Mouse (Mus musculus) stomach, embryonic 15.5 days (tissue): ENCODE measurements at regions not wholly inside any gene's neighbourhood (a gene's known extent, or its start where the extent isn't known, plus 50 kb on each side); places are given as distances from the start of the nearest gene placed in this dataset.

Experiments used
- ATAC-seq: fragments of 200-750 bp; cut with Nextera tagmentation; 2 replicates; pipeline ENCODE4 v1.8.0; 2017; ENCODE audit warnings: low read depth, moderate number of reproducible peaks, moderate TSS enrichment; ENCODE audit not compliant: insufficient read depth, low FRiP score
- H3K27ac ChIP-seq: fragments of 300-500 bp; sonication (generic); 2 replicates; pipeline ENCODE4 v1.5.1; 2015; ENCODE audit warnings: mild to moderate bottlenecking, inconsistent platforms
- H3K27me3 ChIP-seq: fragments of 300-500 bp; sonication (generic); replicated peaks from 2 replicates; pipeline ENCODE4 v1.6.1; 2015; ENCODE audit warnings: inconsistent platforms
- H3K36me3 ChIP-seq: fragments of 300-500 bp; sonication (generic); 2 replicates; pipeline ENCODE4 v1.6.1; 2015; ENCODE audit warnings: inconsistent platforms
- H3K4me1 ChIP-seq: fragments of 300-500 bp; sonication (generic); 2 replicates; pipeline ENCODE4 v1.6.1; 2015; ENCODE audit warnings: inconsistent platforms
- H3K4me2 ChIP-seq: fragments of 300-500 bp; sonication (generic); 2 replicates; pipeline ENCODE4 v1.6.1; 2015; ENCODE audit warnings: mild to moderate bottlenecking, inconsistent platforms
- H3K4me3 ChIP-seq: fragments of 300-500 bp; sonication (generic); replicated peaks from 2 replicates; pipeline ENCODE4 v1.5.1; 2015; ENCODE audit warnings: inconsistent platforms
- H3K9ac ChIP-seq: fragments of 300-500 bp; sonication (generic); 2 replicates; pipeline ENCODE4 v1.6.1; 2015; ENCODE audit warnings: inconsistent platforms
- H3K9me3 ChIP-seq: fragments of 300-500 bp; sonication (generic); 2 replicates; pipeline ENCODE4 v1.6.1; 2016; ENCODE audit warnings: inconsistent platforms
- WGBS: fragments of 180-500 bp; shearing (Covaris S2); methylation state at CpG from one replicate; pipeline ENCODE4 v1.1.7; 2015; 5-methylcytosine and 5-hydroxymethylcytosine counted together

- no peak overlapping the region for H3K4me2 ChIP-seq
- no peak overlapping the region for H3K4me3 ChIP-seq
Measured at GRCm38 (mm10) chr14:120721593-120722461, 189.2 kb upstream of the Ipo5 start.

DNA sequence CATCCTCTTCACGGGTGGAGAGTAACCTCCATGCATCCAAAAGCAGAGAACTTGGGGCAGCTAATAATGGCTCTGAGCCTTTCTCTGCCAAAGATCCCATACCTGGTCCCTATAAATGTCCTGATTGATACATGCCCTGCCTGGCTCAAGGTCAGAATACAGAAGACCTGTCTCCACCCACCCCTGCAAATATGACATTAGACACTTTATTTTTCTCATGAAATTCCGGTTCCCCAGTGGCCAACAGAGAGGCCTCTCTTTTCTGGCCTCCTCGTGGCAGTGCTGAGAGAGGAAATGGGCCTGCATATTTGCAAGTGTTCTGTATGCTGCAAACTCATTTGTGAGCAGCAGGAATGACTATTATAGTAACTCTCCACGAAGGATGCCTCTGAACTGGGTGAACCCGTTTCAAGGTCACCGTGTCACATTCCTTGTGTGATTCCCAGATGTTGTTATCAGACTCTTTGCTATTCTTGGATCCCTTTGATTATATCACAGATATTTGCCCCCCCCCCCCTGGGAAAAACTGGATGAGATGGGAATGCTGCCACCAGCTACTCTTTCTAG, 188.4 kb upstream of the Ipo5 start:
- H3K27me3 ChIP-seq, result no peaks in the 10 kb centered on the region
- ATAC-seq, result no peak
- H3K9me3 ChIP-seq, result no peaks in the 10 kb centered on the region
- H3K4me1 ChIP-seq, result no peaks in the 10 kb centered on the region
- WGBS, result 50% methylated on average over 6 of the region's 6 CpGs
- H3K36me3 ChIP-seq, result no peaks in the 10 kb centered on the region
- H3K4me3 ChIP-seq, result no peak overlapping the region
- H3K4me2 ChIP-seq, result no peak overlapping the region
- H3K27ac ChIP-seq, result no peak overlapping the region
- no peak overlapping the region for H3K9ac ChIP-seq

More at GRCm38 (mm10) chr14:120721593-120722461, 189.2 kb upstream of the Ipo5 start:
- ATAC-seq, result no peak
- Histone ChIP-seq H3K27me3 (no peaks in the 10 kb centered on the region), H3K9me3 (no peaks in the 10 kb centered on the region), H3K27ac (no peak overlapping the region), H3K36me3 (no peaks in the 10 kb centered on the region), H3K4me1 (no peaks in the 10 kb centered on the region), H3K9ac (no peak overlapping the region)
- 70% methylated on average over 6 of the region's 6 CpGs for WGBS

DNA sequence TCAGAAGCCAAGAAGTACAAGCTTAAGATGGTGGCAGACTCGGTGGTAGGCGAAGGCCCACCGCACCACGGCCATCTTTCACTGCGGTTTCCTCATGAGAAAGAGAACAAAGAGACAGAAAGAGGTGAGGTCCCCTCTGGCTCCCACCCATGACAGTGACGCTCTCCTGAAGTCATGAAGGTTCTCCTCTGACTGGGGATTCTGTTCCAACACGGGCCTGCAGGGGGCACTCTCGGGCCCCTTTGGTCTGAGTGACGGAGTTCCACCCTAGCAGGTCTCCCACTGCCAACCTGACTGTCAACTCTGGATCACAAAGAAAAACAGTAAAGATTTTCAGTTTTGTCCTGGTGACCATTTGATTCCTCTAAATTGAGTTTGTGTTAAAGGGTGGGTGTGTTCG, 182.9 kb upstream of the Ipo5 start:
- 0 out of 2 replicates have a peak, but pooled peaks cover 6% of the 10 kb centered on the region for H3K4me1 ChIP-seq
- H3K27me3 ChIP-seq, result no peaks in the 10 kb centered on the region
- H3K9me3 ChIP-seq, result no peaks in the 10 kb centered on the region
- no peak for ATAC-seq
- no peak overlapping the region for H3K4me2 ChIP-seq
- 87% methylated on average over 10 of the region's 10 CpGs for WGBS
- no peaks in the 10 kb centered on the region for H3K36me3 ChIP-seq
- H3K4me3 ChIP-seq, result no peak overlapping the region
- H3K27ac ChIP-seq, result no peak overlapping the region
- no peak overlapping the region for H3K9ac ChIP-seq

GRCm38 (mm10) chr14:120730226-120730625, 180.8 kb upstream of the Ipo5 start:
- Histone ChIP-seq H3K27ac (no peak overlapping the region), H3K4me3 (no peak overlapping the region), H3K9me3 (no peaks in the 10 kb centered on the region), H3K27me3 (no peaks in the 10 kb centered on the region), H3K4me2 (no peak overlapping the region), H3K4me1 (0 out of 2 replicates have a peak, but pooled peaks cover 6% of the 10 kb centered on the region), H3K36me3 (no peaks in the 10 kb centered on the region), H3K9ac (no peak overlapping the region)
- WGBS, result 28% methylated on average over 3 of the region's 3 CpGs
- ATAC-seq, result no peak

GRCm38 (mm10) chr14:120731679-120732281, 179.2 kb upstream of the Ipo5 start:
- no peak overlapping the region for H3K27ac ChIP-seq
- H3K36me3 ChIP-seq, result no peaks in the 10 kb centered on the region
- no peak overlapping the region for H3K4me2 ChIP-seq
- no peak overlapping the region for H3K9ac ChIP-seq
- 39% methylated on average over 7 of the region's 7 CpGs for WGBS
- ATAC-seq, result peak; percentile 22; the same call in 1 of the 2 replicates
- H3K9me3 ChIP-seq, result no peaks in the 10 kb centered on the region
- H3K27me3 ChIP-seq, result no peaks in the 10 kb centered on the region
- H3K4me3 ChIP-seq, result no peak overlapping the region
- 0 out of 2 replicates have a peak, but pooled peaks cover 6% of the 10 kb centered on the region for H3K4me1 ChIP-seq

DNA sequence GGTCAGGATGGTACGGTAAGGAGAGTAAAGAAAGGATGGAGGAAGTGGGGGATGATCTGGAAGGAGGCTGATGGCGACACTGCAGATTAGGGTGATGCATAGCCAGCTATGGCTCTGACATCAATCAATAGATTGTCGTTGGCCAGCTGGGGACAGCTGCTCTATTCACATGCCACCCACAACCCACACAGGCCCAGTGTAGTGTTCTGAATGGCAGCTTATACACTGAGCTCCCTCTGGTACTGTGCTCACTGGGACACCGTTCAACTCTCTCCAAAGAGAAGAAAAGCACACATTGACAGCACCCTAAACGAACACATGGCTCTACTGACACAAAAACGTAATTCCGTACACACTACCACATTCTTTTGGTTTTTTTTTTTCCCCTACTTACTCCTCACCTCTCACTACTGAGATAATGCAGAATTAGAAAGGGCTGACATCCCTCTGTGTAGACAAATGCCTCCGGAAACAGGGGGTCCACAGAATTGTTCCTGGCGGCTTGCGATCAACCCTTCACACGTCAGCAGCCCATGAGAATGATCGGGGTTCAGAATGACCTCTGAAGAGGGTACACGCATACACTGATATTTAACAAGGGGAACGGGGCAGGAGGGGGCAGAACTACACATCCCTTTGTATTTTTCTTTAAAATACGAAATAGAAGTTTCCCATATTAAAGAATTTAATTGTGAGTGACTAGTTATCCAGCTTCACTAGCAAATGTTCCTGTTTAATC, 178.5 kb upstream of the Ipo5 start:
- H3K9me3 ChIP-seq, result no peaks in the 10 kb centered on the region
- H3K4me3 ChIP-seq, result no peak overlapping the region
- no peaks in the 10 kb centered on the region for H3K27me3 ChIP-seq
- H3K4me2 ChIP-seq, result no peak overlapping the region
- 58% methylated on average over 15 of the region's 15 CpGs for WGBS
- H3K36me3 ChIP-seq, result no peaks in the 10 kb centered on the region
- ATAC-seq, result no peak
- no peak overlapping the region for H3K27ac ChIP-seq
- H3K9ac ChIP-seq, result no peak overlapping the region
- H3K4me1 ChIP-seq, result 0 out of 2 replicates have a peak, but pooled peaks cover 6% of the 10 kb centered on the region

GRCm38 (mm10) chr14:120741492-120742054, 169.5 kb upstream of the Ipo5 start:
- Histone ChIP-seq H3K27me3 (no peaks in the 10 kb centered on the region), H3K4me2 (no peak overlapping the region), H3K4me3 (no peak overlapping the region), H3K9ac (no peak overlapping the region), H3K36me3 (no peaks in the 10 kb centered on the region), H3K4me1 (no peaks in the 10 kb centered on the region), H3K27ac (no peak overlapping the region), H3K9me3 (no peaks in the 10 kb centered on the region)
- 83% methylated on average over 5 of the region's 5 CpGs for WGBS
- ATAC-seq, result no peak

- Histone ChIP-seq H3K9ac (no peak overlapping the region), H3K27me3 (no peaks in the 10 kb centered on the region), H3K4me2 (no peak overlapping the region), H3K4me3 (no peak overlapping the region), H3K36me3 (no peaks in the 10 kb centered on the region), H3K9me3 (no peaks in the 10 kb centered on the region), H3K27ac (no peak overlapping the region), H3K4me1 (no peaks in the 10 kb centered on the region)
- 79% methylated on average over 1 of the region's 1 CpGs for WGBS
- ATAC-seq, result no peak
Measured at GRCm38 (mm10) chr14:120754011-120754410, 157.0 kb upstream of the Ipo5 start.

DNA sequence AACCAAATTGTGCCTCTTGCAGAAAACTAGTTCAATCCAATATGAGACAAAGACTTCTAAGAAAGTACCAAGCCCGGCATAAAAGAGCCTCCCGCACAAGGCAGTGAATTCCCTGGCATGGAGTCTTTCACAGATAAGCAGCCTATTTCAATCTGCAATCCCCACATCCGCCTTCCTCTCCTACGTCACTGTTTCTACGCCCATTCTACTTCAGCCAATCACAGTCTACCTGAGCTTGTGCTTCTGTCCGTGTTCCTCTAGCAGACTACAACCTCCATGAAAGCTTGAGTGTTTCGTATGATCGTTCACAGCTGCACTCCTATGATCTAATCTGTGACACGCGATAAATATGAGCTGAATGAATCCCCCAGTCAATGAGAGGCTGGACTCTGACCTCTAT, 155.6 kb upstream of the Ipo5 start:
- Histone ChIP-seq H3K4me1 (no peaks in the 10 kb centered on the region), H3K27me3 (no peaks in the 10 kb centered on the region), H3K27ac (no peak overlapping the region), H3K4me2 (no peak overlapping the region), H3K4me3 (no peak overlapping the region), H3K36me3 (no peaks in the 10 kb centered on the region), H3K9ac (no peak overlapping the region), H3K9me3 (no peaks in the 10 kb centered on the region)
- ATAC-seq, result no peak
- 63% methylated on average over 10 of the region's 10 CpGs for WGBS

DNA sequence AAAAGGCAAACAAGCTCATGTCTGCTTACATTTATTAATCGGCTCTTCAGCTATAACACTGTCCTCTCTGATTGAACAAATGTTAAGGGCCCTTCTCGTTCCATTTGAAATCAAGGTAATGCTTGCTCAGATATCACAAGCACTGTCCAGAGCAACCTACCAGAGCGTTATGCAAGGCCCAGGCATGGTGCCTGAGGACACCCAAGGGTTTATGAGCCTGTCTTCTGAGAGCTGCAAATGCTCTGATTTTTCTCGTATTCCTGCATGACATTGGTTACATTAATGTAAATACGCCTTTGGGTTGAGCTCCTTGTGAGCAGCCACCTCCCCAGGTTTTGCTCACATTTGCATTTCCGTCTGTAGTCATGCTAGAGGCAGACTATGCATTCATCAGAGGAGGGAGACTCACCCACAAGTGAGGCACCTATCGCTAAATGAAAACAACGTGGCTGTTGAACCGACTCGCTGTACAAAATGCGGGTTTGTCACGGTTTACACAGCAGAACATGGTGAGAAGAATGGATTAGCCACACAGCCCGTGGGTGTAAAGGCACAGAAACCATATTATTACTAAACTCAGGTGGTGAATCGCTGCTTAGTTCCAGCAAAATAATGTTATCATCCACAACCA, 152.7 kb upstream of the Ipo5 start:
- Histone ChIP-seq H3K27ac (no peak overlapping the region), H3K9me3 (no peaks in the 10 kb centered on the region), H3K4me2 (no peak overlapping the region), H3K36me3 (no peaks in the 10 kb centered on the region), H3K4me1 (0 out of 2 replicates have a peak, but pooled peaks cover 3% of the 10 kb centered on the region), H3K27me3 (no peaks in the 10 kb centered on the region), H3K4me3 (no peak overlapping the region), H3K9ac (no peak overlapping the region)
- WGBS, result 72% methylated on average over 14 of the region's 14 CpGs
- ATAC-seq, result no peak

- peak; percentile 77 for ATAC-seq
- H3K27me3 ChIP-seq, result no peaks in the 10 kb centered on the region
- H3K4me2 ChIP-seq, result peak overlapping the region; percentile 17; the same call in 1 of the 2 replicates
- no peaks in the 10 kb centered on the region for H3K9me3 ChIP-seq
- 0 out of 2 replicates have a peak, but pooled peaks cover 3% of the 10 kb centered on the region for H3K4me1 ChIP-seq
- no peak overlapping the region for H3K9ac ChIP-seq
- H3K36me3 ChIP-seq, result no peaks in the 10 kb centered on the region
- WGBS, result 49% methylated on average over 7 of the region's 7 CpGs
- no peak overlapping the region for H3K4me3 ChIP-seq
- no peak overlapping the region; the same call in 1 of the 2 replicates for H3K27ac ChIP-seq
Measured at GRCm38 (mm10) chr14:120762168-120762567, 148.9 kb upstream of the Ipo5 start.
